Mouse (Mus musculus): ENCODE data around the gene Phex.

- TF ChIP-seq CTCF (IDR thresholded peaks at IDR 0.05; ENCODE audit: borderline replicate concordance, extremely low read depth, insufficient read depth, insufficient read length) = no peak
- no peak for TF ChIP-seq POLR2A (IDR thresholded peaks at IDR 0.05; ENCODE audit: borderline replicate concordance, extremely low read depth, insufficient read depth, insufficient read length, poor library complexity, severe bottlenecking)
Measured at GRCm38 (mm10) chrX:157273291-157273690, 141.8 kb downstream of the Phex start.
